Mouse (Mus musculus) small intestine, adult 2 months (tissue): ENCODE measurements around the gene Tspan14.

ENCODE experiments used
- CTCF ChIP-seq: fragments of 200-500 bp; IDR thresholded peaks from 2 replicates; pipeline ENCODE4 v1.5.1; 2012; ENCODE audit warnings: low read depth, mild to moderate bottlenecking, control low read depth, inconsistent platforms, low read length, moderate library complexity, mixed read lengths; ENCODE audit not compliant: insufficient replicate concordance, insufficient read length; ENCODE audit errors: extremely low read depth
- POLR2A ChIP-seq: fragments of 200-500 bp; IDR thresholded peaks from 2 replicates; pipeline ENCODE4 v1.6.1; 2012; ENCODE audit warnings: low read depth, mild to moderate bottlenecking, control low read depth, inconsistent platforms, low read length, moderate library complexity

- TF ChIP-seq POLR2A, result no peak
- TF ChIP-seq CTCF, result no peak
These were observed 66.3 kb downstream of the Tspan14 start for GRCm38 (mm10) chr14:40900267-40900666.
